Mouse (Mus musculus) cerebellum, adult 2 months (tissue): ENCODE measurements around the gene Edaradd.

ENCODE experiments used
- CTCF ChIP-seq: fragments of 200-500 bp; IDR thresholded peaks from 2 replicates; pipeline ENCODE4 v1.5.1; 2011; ENCODE audit warnings: low read depth, mild to moderate bottlenecking, control low read depth, low read length, moderate library complexity, borderline replicate concordance; ENCODE audit not compliant: insufficient read depth
- POLR2A ChIP-seq: fragments of 200-500 bp; IDR thresholded peaks from 2 replicates; pipeline ENCODE4 v1.6.1; 2011; ENCODE audit warnings: low read length, control low read depth, borderline replicate concordance; ENCODE audit not compliant: insufficient read depth

DNA sequence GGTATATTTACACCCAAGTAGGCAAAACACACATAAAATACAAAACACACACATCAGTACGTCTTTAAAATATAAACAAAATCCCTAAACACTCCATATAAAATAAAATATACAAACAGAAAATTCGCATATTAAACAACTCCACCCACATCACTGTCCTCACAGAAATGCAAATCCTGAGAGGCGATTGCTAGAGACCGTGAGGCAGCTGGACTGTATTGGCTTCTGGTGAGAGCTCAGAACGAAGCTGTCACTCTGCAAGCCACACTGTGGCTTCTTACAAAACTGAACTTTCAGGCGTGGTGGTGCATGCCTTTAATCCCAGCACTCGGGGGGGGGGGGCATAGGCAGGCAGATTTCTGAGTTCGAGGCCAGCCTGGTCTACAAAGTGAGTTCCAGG lies 22.4 kb downstream of the Edaradd start:
- TF ChIP-seq POLR2A: no peak
- no peak for TF ChIP-seq CTCF
